Mouse (Mus musculus) midbrain, embryonic 13.5 days (tissue): ENCODE results near the gene Triml1. TPM values are rescaled to one million over a fixed set of nuclear protein-coding genes. Genes with fewer than 3 reads are reported as not detected.

ENCODE experiments used
- polyA plus RNA-seq: library from polyadenylated mRNA; unstranded; fragments of >200 nt; fragmentation: Nextera tagmentation; extraction: Ambion mirVana; gene quantifications from 2 replicates; pipeline ENCODE4 v1.2.1, GENCODE M21; 2015

Gene Triml1
- polyA plus RNA-seq, 1 experiment from 2014 or later: not detected

Other genes starting within 250 kb of the Triml1 start
- gene Triml2, start 39.1 kb upstream of the Triml1 start, polyA plus RNA-seq: 0.07 TPM in 1 of 2 replicates, not detected in the other
- not detected in 2 replicates for gene Zfp42, start 165.5 kb upstream of the Triml1 start, polyA plus RNA-seq